Comparison of ENCODE assay signal across 8 mouse cellular contexts in genomic region chr14:104521458-104521848, GRCm38 (mm10). TPM values are rescaled to one million over a fixed set of nuclear protein-coding genes. Genes with fewer than 3 reads are reported as not detected.
DNase-seq lines count a peak whose midpoint lies in the region; ATAC-seq and TF ChIP-seq lines count a peak whose summit lies in the region.

No protein-coding gene starts in this region.

- H3K4me2 ChIP-seq in lung, postnatal 0 days (replicated peaks; ENCODE audit: low read depth, low read length), result peak overlapping the region; percentile 94
- peak overlapping the region; percentile 68 for H3K4me2 ChIP-seq in embryonic facial prominence, embryonic 14.5 days (ENCODE audit: low read depth, low read length)
- H3K4me2 ChIP-seq in limb, embryonic 13.5 days (replicated peaks), result peak overlapping the region; percentile 71
- H3K4me2 ChIP-seq in stomach, embryonic 15.5 days, result peak overlapping the region; percentile 68

- peak overlapping the region; percentile 70 for H3K4me3 ChIP-seq in lung, postnatal 0 days (ENCODE audit: low read depth, low read length)
- H3K4me3 ChIP-seq in embryonic facial prominence, embryonic 14.5 days (ENCODE audit: low read depth, low read length), result peak overlapping the region; percentile 73
- peak overlapping the region; percentile 92 for H3K4me3 ChIP-seq in limb, embryonic 13.5 days
- peak overlapping the region; percentile 93 for H3K4me3 ChIP-seq in stomach, embryonic 15.5 days (replicated peaks)

- H3K9ac ChIP-seq in lung, postnatal 0 days (replicated peaks; ENCODE audit: low read depth), result no peak overlapping the region
- peak overlapping the region; percentile 90 for H3K9ac ChIP-seq in embryonic facial prominence, embryonic 14.5 days (ENCODE audit: low read depth, low read length)
- H3K9ac ChIP-seq in limb, embryonic 13.5 days, result peak overlapping the region; percentile 90
- H3K9ac ChIP-seq in stomach, embryonic 15.5 days, result no peak overlapping the region

- no peaks in the 10 kb centered on the region for H3K9me3 ChIP-seq in lung, postnatal 0 days (ENCODE audit: low read length)
- H3K9me3 ChIP-seq in embryonic facial prominence, embryonic 14.5 days (ENCODE audit: control insufficient read depth, low read length), result no peaks in the 10 kb centered on the region
- H3K9me3 ChIP-seq in limb, embryonic 13.5 days, result peaks cover 5% of the 10 kb centered on the region
- H3K9me3 ChIP-seq in stomach, embryonic 15.5 days, result no peaks in the 10 kb centered on the region

- H3K27ac ChIP-seq in lung, postnatal 0 days (ENCODE audit: low read length), result no peak overlapping the region
- H3K27ac ChIP-seq in embryonic facial prominence, embryonic 14.5 days (replicated peaks; ENCODE audit: low read depth, low read length), result no peak overlapping the region
- H3K27ac ChIP-seq in limb, embryonic 13.5 days, result no peak overlapping the region
- no peak overlapping the region for H3K27ac ChIP-seq in stomach, embryonic 15.5 days

- no peak for TF ChIP-seq EP300 in lung, postnatal 0 days (IDR thresholded peaks at IDR 0.05)

- no peak for DNase-seq in lung, postnatal 0 days (ENCODE audit: low spot score)
- no peak for DNase-seq in lung, postnatal 10 days
- peak; percentile 4 for DNase-seq in embryonic facial prominence, embryonic 14.5 days (ENCODE audit: low spot score)
- no peak for DNase-seq in layer of hippocampus, adult 9-11 months
- DNase-seq in cerebellum, postnatal 36 days, result no peak

- no peaks in the 10 kb centered on the region for H3K27me3 ChIP-seq in lung, postnatal 0 days (replicated peaks; ENCODE audit: insufficient read depth, low read length)
- H3K27me3 ChIP-seq in embryonic facial prominence, embryonic 14.5 days (replicated peaks; ENCODE audit: control insufficient read depth, insufficient read depth, low read length), result no peaks in the 10 kb centered on the region
- H3K27me3 ChIP-seq in limb, embryonic 13.5 days, result no peaks in the 10 kb centered on the region
- no peaks in the 10 kb centered on the region for H3K27me3 ChIP-seq in stomach, embryonic 15.5 days (replicated peaks)

- no peaks in the 10 kb centered on the region for H3K4me1 ChIP-seq in lung, postnatal 0 days (ENCODE audit: insufficient read depth, low read depth, low read length)
- 0 out of 2 replicates have a peak, but pooled peaks cover 4% of the 10 kb centered on the region for H3K4me1 ChIP-seq in embryonic facial prominence, embryonic 14.5 days (ENCODE audit: control insufficient read depth, insufficient read depth, low read length)
- H3K4me1 ChIP-seq in limb, embryonic 13.5 days, result peaks cover 9% of the 10 kb centered on the region; the same call in 1 of the 2 replicates
- no peaks in the 10 kb centered on the region for H3K4me1 ChIP-seq in stomach, embryonic 15.5 days

- ATAC-seq in lung, postnatal 0 days, result no peak
- ATAC-seq in embryonic facial prominence, embryonic 14.5 days (ENCODE audit: low read depth), result no peak
- no peak for ATAC-seq in limb, embryonic 13.5 days (ENCODE audit: low FRiP score, low read depth)
- no peak for ATAC-seq in stomach, embryonic 15.5 days (ENCODE audit: insufficient read depth, low FRiP score, low read depth)
- no peak for ATAC-seq in megakaryocyte progenitor cell, adult 5-6 weeks (replicated peaks; ENCODE audit: poor library complexity)

- no peak for TF ChIP-seq CTCF in lung, postnatal 0 days (IDR thresholded peaks at IDR 0.05)

- H3K36me3 ChIP-seq in lung, postnatal 0 days (ENCODE audit: insufficient read depth, low read length), result no peaks in the 10 kb centered on the region
- H3K36me3 ChIP-seq in embryonic facial prominence, embryonic 14.5 days (ENCODE audit: control insufficient read depth, insufficient read depth, low read length), result 0 out of 2 replicates have a peak, but pooled peaks cover 3% of the 10 kb centered on the region
- H3K36me3 ChIP-seq in limb, embryonic 13.5 days, result peaks cover 11% of the 10 kb centered on the region
- H3K36me3 ChIP-seq in stomach, embryonic 15.5 days, result 0 out of 2 replicates have a peak, but pooled peaks cover 4% of the 10 kb centered on the region

- under 1% methylated on average over 9 of the region's 9 CpGs for WGBS in lung, postnatal 0 days
- WGBS in embryonic facial prominence, embryonic 14.5 days, result 1% methylated on average over 9 of the region's 9 CpGs
- 1% methylated on average over 9 of the region's 9 CpGs for WGBS in limb, embryonic 13.5 days
- WGBS in stomach, embryonic 15.5 days, result 0% methylated on average over 9 of the region's 9 CpGs

RNA-seq across cellular contexts. Expression of gene Rnf219, which starts 1.0 kb away (rescaled TPM):
- 11.4 and 13.3 TPM in 2 replicates for polyA plus RNA-seq in lung, postnatal 0 days (2015; fragmentation: Nextera tagmentation; extraction: Ambion mirVana)
- polyA plus RNA-seq in embryonic facial prominence, embryonic 14.5 days (2014; fragmentation: Nextera tagmentation; extraction: Ambion mirVana), result 23.4 and 28.7 TPM in 2 replicates
- polyA plus RNA-seq in limb, embryonic 13.5 days (2015; fragmentation: Nextera tagmentation; extraction: Ambion mirVana), result 35.3 and 38.0 TPM in 2 replicates
- polyA plus RNA-seq in stomach, embryonic 15.5 days (2015; fragmentation: Nextera tagmentation; extraction: Ambion mirVana), result 21.9 and 29.9 TPM in 2 replicates
- 18.8 and 21.3 TPM in 2 replicates for total RNA-seq in megakaryocyte progenitor cell, adult 5-6 weeks (2015)
- 20.7 and 31.7 TPM in 2 replicates for total RNA-seq in megakaryocyte progenitor cell, adult 5-6 weeks (2017)

RNA-seq across cellular contexts. Expression of gene Pou4f1, which starts 53.7 kb away (rescaled TPM):
- 0.16 and 0.35 TPM in 2 replicates for polyA plus RNA-seq in lung, postnatal 0 days (2015; fragmentation: Nextera tagmentation; extraction: Ambion mirVana)
- 5.2 and 7.3 TPM in 2 replicates for polyA plus RNA-seq in embryonic facial prominence, embryonic 14.5 days (2014; fragmentation: Nextera tagmentation; extraction: Ambion mirVana)
- 0.80 and 0.87 TPM in 2 replicates for polyA plus RNA-seq in limb, embryonic 13.5 days (2015; fragmentation: Nextera tagmentation; extraction: Ambion mirVana)
- polyA plus RNA-seq in stomach, embryonic 15.5 days (2015; fragmentation: Nextera tagmentation; extraction: Ambion mirVana), result 0.22 and 0.44 TPM in 2 replicates
- total RNA-seq in megakaryocyte progenitor cell, adult 5-6 weeks (2015), result 0.10 and 0.12 TPM in 2 replicates
- total RNA-seq in megakaryocyte progenitor cell, adult 5-6 weeks (2017), result 1.5 TPM in 1 of 2 replicates, not detected in the other

Comparison
In these comparisons a context has a peak if more than half of its experiments do, and no peak if none do; other contexts are left out.
1. H3K9ac ChIP-seq: peak in embryonic facial prominence, embryonic 14.5 days (single experiment) and limb, embryonic 13.5 days (single experiment); none in lung, postnatal 0 days (single experiment) and stomach, embryonic 15.5 days (single experiment).
2. Peak in every context shown above with its lines, with median percentiles within 50 percentile points of each other: H3K4me2 ChIP-seq and H3K4me3 ChIP-seq.